Mouse (Mus musculus) intestine, postnatal 0 days (tissue): ENCODE data around the gene Cnot4. TPM values are rescaled to one million over a fixed set of nuclear protein-coding genes. Genes with fewer than 3 reads are reported as not detected.

Experiments used
- ATAC-seq: fragments of 200-750 bp; cut with Nextera tagmentation; 2 replicates; pipeline ENCODE4 v1.8.0; 2017; ENCODE audit warnings: mild to moderate bottlenecking, moderate TSS enrichment, moderate library complexity
- H3K27ac ChIP-seq: fragments of 300-500 bp; sonication (generic); 2 replicates; pipeline ENCODE4 v1.5.1; 2014; ENCODE audit warnings: mild to moderate bottlenecking, low read depth, low read length, moderate library complexity
- H3K27me3 ChIP-seq: fragments of 300-500 bp; sonication (generic); replicated peaks from 2 replicates; pipeline ENCODE4 v1.6.1; 2014; ENCODE audit warnings: low read length, mixed read lengths; ENCODE audit not compliant: control insufficient read depth, insufficient read depth
- H3K36me3 ChIP-seq: fragments of 300-500 bp; sonication (generic); 2 replicates; pipeline ENCODE4 v1.6.1; 2014; ENCODE audit warnings: mild to moderate bottlenecking, moderate library complexity; ENCODE audit not compliant: control insufficient read depth, insufficient read depth
- H3K4me1 ChIP-seq: fragments of 300-500 bp; sonication (generic); replicated peaks from 2 replicates; pipeline ENCODE4 v1.6.1; 2014; ENCODE audit warnings: antibody characterized with exemption, low read length, mixed read lengths; ENCODE audit not compliant: control insufficient read depth, insufficient read depth
- H3K4me2 ChIP-seq: fragments of 300-500 bp; sonication (generic); replicated peaks from 2 replicates; pipeline ENCODE4 v1.6.1; 2014; ENCODE audit warnings: low read depth, mild to moderate bottlenecking, moderate library complexity
- H3K4me3 ChIP-seq: fragments of 300-500 bp; sonication (generic); 2 replicates; pipeline ENCODE4 v1.5.1; 2014; ENCODE audit warnings: low read depth, low read length
- H3K9ac ChIP-seq: fragments of 300-500 bp; sonication (generic); 2 replicates; pipeline ENCODE4 v1.6.1; 2014; ENCODE audit warnings: mild to moderate bottlenecking, low read depth, low read length
- H3K9me3 ChIP-seq: fragments of 300-500 bp; sonication (generic); 2 replicates; pipeline ENCODE4 v1.6.1; 2016; ENCODE audit warnings: mixed run types; ENCODE audit not compliant: control insufficient read depth
- CTCF ChIP-seq: sonication (generic); IDR thresholded peaks from 2 replicates; pipeline ENCODE4 v1.5.1; 2016; ENCODE audit warnings: low read depth, mild to moderate bottlenecking, control low read depth, antibody characterized with exemption, moderate library complexity
- WGBS: fragments of 180-500 bp; shearing (Covaris S2); extraction: QIAGEN DNeasy Blood & Tissue Kit; methylation state at CpG from one replicate; pipeline ENCODE4 v1.1.7; 2014; 5-methylcytosine and 5-hydroxymethylcytosine counted together
- polyA plus RNA-seq: library from polyadenylated mRNA; unstranded; fragments of >200 nt; fragmentation: Nextera tagmentation; extraction: Ambion mirVana; gene quantifications from 2 replicates; pipeline ENCODE4 v1.2.1, GENCODE M21; 2015

The Cnot4 gene
- polyA plus RNA-seq, 1 experiment from 2014 or later = 15.1 TPM

- no peak overlapping the region for H3K9ac ChIP-seq
- no peaks in the 10 kb centered on the region for H3K27me3 ChIP-seq
- 69% methylated on average over 9 of the region's 9 CpGs for WGBS
- no peak overlapping the region for H3K27ac ChIP-seq
- ATAC-seq = no peak
- H3K4me1 ChIP-seq = no peaks in the 10 kb centered on the region
- H3K9me3 ChIP-seq = no peaks in the 10 kb centered on the region
- H3K36me3 ChIP-seq = no peaks in the 10 kb centered on the region; the same call in 1 of the 2 replicates
- no peak overlapping the region for H3K4me3 ChIP-seq
- peak; percentile 46 for TF ChIP-seq CTCF
- H3K4me2 ChIP-seq = no peak overlapping the region
Observed at GRCm38 (mm10) chr6:34980661-34981060, 152.9 kb downstream of the Cnot4 start.

- no peaks in the 10 kb centered on the region for H3K9me3 ChIP-seq
- no peak overlapping the region for H3K27ac ChIP-seq
- H3K4me3 ChIP-seq = no peak overlapping the region
- H3K27me3 ChIP-seq = no peaks in the 10 kb centered on the region
- TF ChIP-seq CTCF = no peak
- no peak for ATAC-seq
- 78% methylated on average over 3 of the region's 3 CpGs for WGBS
- no peak overlapping the region for H3K9ac ChIP-seq
- H3K4me2 ChIP-seq = no peak overlapping the region
- no peaks in the 10 kb centered on the region; the same call in 1 of the 2 replicates for H3K36me3 ChIP-seq
- H3K4me1 ChIP-seq = no peaks in the 10 kb centered on the region
Observed at GRCm38 (mm10) chr6:34979291-34979690, 154.2 kb downstream of the Cnot4 start.

Other genes starting within 250 kb of the Cnot4 start
- 5.7 and 6.9 TPM in 2 replicates for gene Wdr91, start 222.8 kb downstream of the Cnot4 start, polyA plus RNA-seq
- gene Stra8, start 213.6 kb downstream of the Cnot4 start, polyA plus RNA-seq = not detected in 2 replicates
- gene Slc23a4, start 145.3 kb downstream of the Cnot4 start, polyA plus RNA-seq = 7.4 and 7.7 TPM in 2 replicates
- gene Nup205, start 43.7 kb upstream of the Cnot4 start, polyA plus RNA-seq = 6.6 and 7.7 TPM in 2 replicates
- gene Slc13a4, start 174.4 kb upstream of the Cnot4 start, polyA plus RNA-seq = 0.72 and 0.76 TPM in 2 replicates
- gene Fam180a, start 192.4 kb upstream of the Cnot4 start, polyA plus RNA-seq = 1.5 and 1.9 TPM in 2 replicates